Mouse (Mus musculus) heart, adult 18-20 months (tissue): Measurements from ENCODE around the gene Nop14. TPM values are rescaled to one million over a fixed set of nuclear protein-coding genes. Genes with fewer than 3 reads are reported as not detected.
"Not testable (repeated sequence)": the region's sequence is repeated elsewhere in the genome, so short reads cannot be mapped to it uniquely, and the experiment has no call there.

ENCODE experiments used
- DNase-seq, 2 experiments: peaks; one replicate each; pipeline ENCODE4 v3.0.0; 2021 to 2022; ENCODE audit warnings: mixed read lengths in 1 of 2
- total RNA-seq, 2 experiments: library from RNA; stranded (reverse); gene quantifications; 2 replicates each; pipeline ENCODE4 v1.2.3; 2021

The Nop14 gene
- total RNA-seq, 2 experiments from 2014 or later: 13.7 to 17.5 TPM

GRCm38 (mm10) chr5:34632996-34633395 is 27.0 kb downstream of the Nop14 start:
- DNase-seq: no peak

GRCm38 (mm10) chr5:34609966-34610365 is 50.0 kb downstream of the Nop14 start:
- no peak for DNase-seq

GRCm38 (mm10) chr5:34608226-34608625 is 51.7 kb downstream of the Nop14 start:
- no peak for DNase-seq

GRCm38 (mm10) chr5:34607100-34607880 is 52.7 kb downstream of the Nop14 start:
- no peak for DNase-seq

- DNase-seq: no peak
Measured at GRCm38 (mm10) chr5:34604576-34604975, 55.4 kb downstream of the Nop14 start.

- no peak for DNase-seq
Measured at GRCm38 (mm10) chr5:34593202-34593727, 66.7 kb downstream of the Nop14 start.

GRCm38 (mm10) chr5:34592666-34593065 is 67.3 kb downstream of the Nop14 start:
- DNase-seq: no peak

GRCm38 (mm10) chr5:34592224-34592623 is 67.7 kb downstream of the Nop14 start:
- not testable (repeated sequence) for DNase-seq

GRCm38 (mm10) chr5:34591388-34592004 is 68.5 kb downstream of the Nop14 start:
- DNase-seq: no peak

- no peak for DNase-seq
Measured at GRCm38 (mm10) chr5:34590702-34591101, 69.2 kb downstream of the Nop14 start.

GRCm38 (mm10) chr5:34590059-34590458 is 69.9 kb downstream of the Nop14 start:
- no peak for DNase-seq

Other genes with a start within 250 kb of the Nop14 start
- gene Tnip2, start 146.2 kb downstream of the Nop14 start, total RNA-seq: 1 to 10 TPM; 5.7 to 5.9 TPM
- 1 to 10 TPM; 2.6 to 3.2 TPM for gene Sh3bp2, start 134.3 kb downstream of the Nop14 start, total RNA-seq
- gene Add1, start 86.5 kb downstream of the Nop14 start, total RNA-seq: 100 to 1,000 TPM; 124 to 133 TPM
- gene Mfsd10, start 22.9 kb downstream of the Nop14 start, total RNA-seq: 1 to 10 TPM; 6.8 to 8.6 TPM
- 1 to 10 TPM; 1.0 to 1.7 TPM for gene Grk4, start 231 bp upstream of the Nop14 start, total RNA-seq
- gene Htt, start 101.6 kb upstream of the Nop14 start, total RNA-seq: 10 to 100 TPM; 11.7 to 13.3 TPM
- gene Msantd1, start 247.9 kb upstream of the Nop14 start, total RNA-seq: under 1 TPM; 0.27 to 0.62 TPM